Mouse (Mus musculus) ES-E14 (cell line): Measurements from ENCODE around the gene Leprot. TPM values are rescaled to one million over a fixed set of nuclear protein-coding genes. Genes with fewer than 3 reads are reported as not detected.

Source experiments
- DNase-seq: peaks from one replicate; pipeline ENCODE4 v3.0.0-alpha.2; 2013; ENCODE audit warnings: low read depth, low spot score
- H3K27ac ChIP-seq: 2 replicates; pipeline ENCODE4 v1.5.1; 2012; ENCODE audit warnings: low read depth, mild to moderate bottlenecking, low read length, moderate library complexity, mixed read lengths; ENCODE audit not compliant: poor library complexity, insufficient read depth, severe bottlenecking
- H3K36me3 ChIP-seq: 2 replicates; pipeline ENCODE4 v1.6.1; 2012; ENCODE audit warnings: mild to moderate bottlenecking, low read length, moderate library complexity, mixed read lengths; ENCODE audit not compliant: control insufficient read depth, poor library complexity, insufficient read depth, severe bottlenecking
- H3K4me1 ChIP-seq, 2 experiments: fragments of 150-350 bp in 1 of 2; sonication (generic) in 1 of 2; 2 replicates each; pipeline ENCODE4 v1.6.1; 2012; ENCODE audit warnings: low read length in 2 of 2, mild to moderate bottlenecking in 1 of 2, mixed read lengths in 1 of 2; ENCODE audit not compliant: control insufficient read depth in 2 of 2, insufficient read depth in 2 of 2, poor library complexity in 1 of 2
- H3K4me3 ChIP-seq, 2 experiments: fragments of 150-350 bp in 1 of 2; sonication (generic) in 1 of 2; 2 replicates each; pipeline ENCODE4 v1.5.1; 2012; ENCODE audit warnings: low read length in 2 of 2, low read depth in 1 of 2, mild to moderate bottlenecking in 1 of 2, mixed read lengths in 1 of 2; ENCODE audit not compliant: insufficient read depth in 1 of 2, poor library complexity in 1 of 2, severe bottlenecking in 1 of 2
- H3K9ac ChIP-seq: 2 replicates; pipeline ENCODE4 v1.6.1; 2012; ENCODE audit warnings: low read depth, mild to moderate bottlenecking, low read length, mixed read lengths; ENCODE audit not compliant: poor library complexity, insufficient read depth, severe bottlenecking
- H3K9me3 ChIP-seq: fragments of 150-350 bp; sonication (generic); 2 replicates; pipeline ENCODE4 v1.6.1; 2012; ENCODE audit warnings: low read depth, mild to moderate bottlenecking, low read length; ENCODE audit not compliant: control insufficient read depth, insufficient read depth
- CHD2 ChIP-seq: IDR thresholded peaks from 2 replicates; pipeline ENCODE4 v1.6.1; 2014; ENCODE audit warnings: mild to moderate bottlenecking, low read depth, low read length, inconsistent platforms
- HCFC1 ChIP-seq: IDR thresholded peaks from 2 replicates; pipeline ENCODE4 v1.6.1; 2012; ENCODE audit warnings: low read length, inconsistent platforms, borderline replicate concordance; ENCODE audit not compliant: insufficient read depth
- MAFK ChIP-seq: IDR thresholded peaks from 2 replicates; pipeline ENCODE4 v1.6.1; 2014; ENCODE audit warnings: mild to moderate bottlenecking, low read depth, low read length, inconsistent platforms; ENCODE audit not compliant: insufficient read depth
- ZC3H11A ChIP-seq: IDR thresholded peaks from 2 replicates; pipeline ENCODE4 v1.6.1; 2012; ENCODE audit warnings: low read depth, mild to moderate bottlenecking, inconsistent platforms, low read length, borderline replicate concordance
- ZNF384 ChIP-seq: IDR thresholded peaks from 2 replicates; pipeline ENCODE4 v1.6.1; 2012; ENCODE audit warnings: low read depth, low read length, inconsistent platforms
- in situ Hi-C, 2 experiments: fragments of 600-800 bp; cut with MboI; formaldehyde crosslinking; loops; one replicate each; pipeline ENCODE4 v1.15.1; 2025; ENCODE audit warnings: low sequenced_read_pairs in 2 of 2, inconsistent platforms in 1 of 2; ENCODE audit not compliant: unreplicated experiment in 2 of 2
- total RNA-seq: library from RNA; depleted of rRNA; stranded (reverse); fragments of 300-350 nt; gene quantifications from 2 replicates; pipeline ENCODE4 v1.2.3, GENCODE M21; 2012

Gene Leprot
- total RNA-seq, 1 experiment, result 81.6 TPM

GRCm38 (mm10) chr4:101697236-101697635 is 49.7 kb downstream of the Leprot start:
- H3K9me3 ChIP-seq, result no peaks in the 10 kb centered on the region
- H3K4me3 ChIP-seq, result no peak overlapping the region
- no peak overlapping the region for H3K9ac ChIP-seq
- no peaks in the 10 kb centered on the region for H3K4me1 ChIP-seq
- DNase-seq, result no peak
- in situ Hi-C loops, result no loop called here
- no peaks in the 10 kb centered on the region for H3K36me3 ChIP-seq
- H3K27ac ChIP-seq, result no peak overlapping the region
- no peak for TF ChIP-seq HCFC1
- no peak for TF ChIP-seq ZNF384
- no peak for TF ChIP-seq ZC3H11A
- no peak for TF ChIP-seq MAFK
- TF ChIP-seq CHD2, result no peak

GRCm38 (mm10) chr4:101699423-101699822 is 51.9 kb downstream of the Leprot start:
- TF ChIP-seq HCFC1 (no peak), MAFK (no peak), CHD2 (no peak), ZNF384 (no peak), ZC3H11A (no peak)
- Histone ChIP-seq H3K9me3 (no peaks in the 10 kb centered on the region), H3K36me3 (no peaks in the 10 kb centered on the region), H3K9ac (no peak overlapping the region), H3K4me3 (no peak overlapping the region), H3K4me1 (no peaks in the 10 kb centered on the region), H3K27ac (no peak overlapping the region)
- in situ Hi-C loops, result no loop called here
- no peak for DNase-seq

- Histone ChIP-seq H3K36me3 (no peaks in the 10 kb centered on the region), H3K9me3 (no peaks in the 10 kb centered on the region), H3K9ac (no peak overlapping the region), H3K27ac (no peak overlapping the region), H3K4me1 (no peaks in the 10 kb centered on the region), H3K4me3 (no peak overlapping the region)
- in situ Hi-C loops, result no loop called here
- DNase-seq, result no peak
- TF ChIP-seq HCFC1, result no peak
- no peak for TF ChIP-seq ZNF384
- TF ChIP-seq MAFK, result no peak
- no peak for TF ChIP-seq CHD2
- TF ChIP-seq ZC3H11A, result no peak
These were observed 53.5 kb downstream of the Leprot start for GRCm38 (mm10) chr4:101700892-101701640.

- H3K36me3 ChIP-seq, result no peaks in the 10 kb centered on the region
- no peak overlapping the region for H3K27ac ChIP-seq
- no peaks in the 10 kb centered on the region for H3K9me3 ChIP-seq
- H3K4me1 ChIP-seq, result no peaks in the 10 kb centered on the region
- H3K4me3 ChIP-seq, result no peak overlapping the region
- no peak overlapping the region for H3K9ac ChIP-seq
- in situ Hi-C loops, result no loop called here
- TF ChIP-seq HCFC1 (no peak), ZNF384 (no peak), ZC3H11A (no peak), MAFK (no peak), CHD2 (no peak)
- no peak for DNase-seq
These were observed 57.8 kb downstream of the Leprot start for GRCm38 (mm10) chr4:101705325-101705724.

- no peak for DNase-seq
- no peak overlapping the region for H3K4me3 ChIP-seq
- no peak overlapping the region for H3K9ac ChIP-seq
- H3K27ac ChIP-seq, result no peak overlapping the region
- no peaks in the 10 kb centered on the region for H3K4me1 ChIP-seq
- no peak for TF ChIP-seq HCFC1
- no peak for TF ChIP-seq CHD2
- TF ChIP-seq MAFK, result no peak
- no peak for TF ChIP-seq ZC3H11A
- TF ChIP-seq ZNF384, result no peak
- in situ Hi-C loops, result no loop called here
- no peaks in the 10 kb centered on the region for H3K9me3 ChIP-seq
- H3K36me3 ChIP-seq, result no peaks in the 10 kb centered on the region
These were observed 59.7 kb downstream of the Leprot start for GRCm38 (mm10) chr4:101707234-101707633.
